Mouse (Mus musculus) stomach, postnatal 0 days (tissue): ENCODE results near the gene Cenpv. TPM values are rescaled to one million over a fixed set of nuclear protein-coding genes. Genes with fewer than 3 reads are reported as not detected.
"Not testable (repeated sequence)": the region's sequence is repeated elsewhere in the genome, so short reads cannot be mapped to it uniquely, and the experiment has no call there.

ENCODE experiments used
- ATAC-seq: fragments of 200-750 bp; cut with Nextera tagmentation; 2 replicates; pipeline ENCODE4 v1.8.0; 2017; ENCODE audit not compliant: low FRiP score, low TSS enrichment
- DNase-seq: peaks from one replicate; pipeline ENCODE4 v3.0.0-alpha.2; 2016; ENCODE audit warnings: low spot score
- H3K27ac ChIP-seq: fragments of 300-500 bp; sonication (generic); replicated peaks from 2 replicates; pipeline ENCODE4 v1.5.1; 2014; ENCODE audit warnings: mild to moderate bottlenecking, control low read depth
- H3K27me3 ChIP-seq: fragments of 300-500 bp; sonication (generic); 2 replicates; pipeline ENCODE4 v1.6.1; 2014; ENCODE audit warnings: low read length; ENCODE audit not compliant: control insufficient read depth, insufficient read depth
- H3K36me3 ChIP-seq: fragments of 300-500 bp; sonication (generic); 2 replicates; pipeline ENCODE4 v1.6.1; 2014; ENCODE audit warnings: low read length, mixed read lengths; ENCODE audit not compliant: control insufficient read depth, insufficient read depth
- H3K4me1 ChIP-seq: fragments of 300-500 bp; sonication (generic); replicated peaks from 2 replicates; pipeline ENCODE4 v1.6.1; 2014; ENCODE audit warnings: antibody characterized with exemption; ENCODE audit not compliant: control insufficient read depth, insufficient read depth
- H3K4me2 ChIP-seq: fragments of 300-500 bp; sonication (generic); replicated peaks from 2 replicates; pipeline ENCODE4 v1.6.1; 2014; ENCODE audit warnings: low read depth, mild to moderate bottlenecking, control low read depth, moderate library complexity
- H3K4me3 ChIP-seq: fragments of 300-500 bp; sonication (generic); 2 replicates; pipeline ENCODE4 v1.5.1; 2014; ENCODE audit warnings: low read depth, low read length, control low read depth
- H3K9ac ChIP-seq: fragments of 300-500 bp; sonication (generic); 2 replicates; pipeline ENCODE4 v1.6.1; 2014; ENCODE audit warnings: mild to moderate bottlenecking, low read length, control low read depth, mixed read lengths
- H3K9me3 ChIP-seq: fragments of 300-500 bp; sonication (generic); 2 replicates; pipeline ENCODE4 v1.6.1; 2016; ENCODE audit warnings: low read length; ENCODE audit not compliant: control insufficient read depth
- CTCF ChIP-seq: IDR thresholded peaks from 2 replicates; pipeline ENCODE4 v1.5.1; 2016; ENCODE audit warnings: antibody characterized with exemption, low read depth, mild to moderate bottlenecking, moderate library complexity
- EP300 ChIP-seq: optimal IDR thresholded peaks from 2 replicates; pipeline ENCODE3; 2016; ENCODE audit warnings: antibody characterized with exemption
- WGBS: fragments of 180-500 bp; shearing (Covaris S2); extraction: QIAGEN DNeasy Blood & Tissue Kit; methylation state at CpG from one replicate; pipeline ENCODE4 v1.1.7; 2014; 5-methylcytosine and 5-hydroxymethylcytosine counted together
- polyA plus RNA-seq: library from polyadenylated mRNA; unstranded; fragments of >200 nt; fragmentation: Nextera tagmentation; extraction: Ambion mirVana; gene quantifications from 2 replicates; pipeline ENCODE4 v1.2.1, GENCODE M21; 2015

Cenpv gene
- polyA plus RNA-seq, 1 experiment from 2014 or later: 17.8 TPM

DNA sequence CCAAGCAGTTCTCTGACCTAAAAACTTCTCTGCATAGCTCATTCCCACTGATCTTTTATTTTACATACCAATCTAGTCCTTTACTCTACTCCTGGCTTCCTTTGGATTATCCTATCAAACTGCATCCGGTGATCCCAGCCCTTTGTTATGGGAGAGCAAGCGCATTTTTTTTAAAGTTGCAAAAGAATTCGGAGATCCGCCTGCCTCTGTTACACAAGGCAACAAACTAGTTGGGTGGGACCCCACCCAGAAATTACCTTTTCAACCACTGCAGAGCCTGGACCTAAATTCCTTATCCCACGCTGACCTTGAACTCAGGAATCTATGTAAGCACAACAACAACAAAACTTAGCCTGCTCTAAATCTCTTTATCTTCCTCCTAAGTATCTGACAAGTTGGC lies 28.1 kb downstream of the Cenpv start:
- 88% methylated on average over 5 of the region's 5 CpGs for WGBS
- no peak for ATAC-seq

DNA sequence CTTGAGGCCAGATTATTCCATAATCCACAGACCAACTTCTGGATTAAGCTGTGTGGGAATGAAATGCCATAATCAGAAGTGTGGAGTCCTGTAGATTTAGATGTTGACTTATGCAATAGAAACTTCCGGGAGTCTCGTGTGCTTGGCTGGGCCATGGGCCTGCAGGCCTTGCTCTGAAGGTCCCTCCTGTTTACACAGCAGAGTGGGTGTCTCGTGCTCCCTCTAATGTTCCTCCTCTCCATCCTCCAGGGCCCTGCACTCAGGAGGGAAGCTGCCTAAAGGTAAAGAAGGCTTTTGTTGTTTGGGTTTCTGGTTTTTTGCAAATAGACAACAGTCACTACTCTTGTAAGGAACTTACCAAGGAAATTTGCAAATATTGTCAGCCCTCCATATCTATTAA lies 29.5 kb downstream of the Cenpv start:
- Histone ChIP-seq H3K4me3 (no peak overlapping the region), H3K9ac (no peak overlapping the region), H3K36me3 (no peaks in the 10 kb centered on the region), H3K4me2 (no peak overlapping the region), H3K4me1 (no peaks in the 10 kb centered on the region), H3K27me3 (no peaks in the 10 kb centered on the region), H3K9me3 (no peaks in the 10 kb centered on the region), H3K27ac (no peak overlapping the region)
- no peak; the same call in 1 of the 2 replicates for ATAC-seq
- DNase-seq: no peak
- TF ChIP-seq CTCF: no peak
- no peak for TF ChIP-seq EP300
- WGBS: 45% methylated on average over 3 of the region's 3 CpGs

More for the DNA sequence above, 28.1 kb downstream of the Cenpv start:
- no peaks in the 10 kb centered on the region for H3K36me3 ChIP-seq
- TF ChIP-seq EP300 (no peak), CTCF (no peak)
- H3K9me3 ChIP-seq: no peaks in the 10 kb centered on the region
- H3K4me2 ChIP-seq: no peak overlapping the region
- H3K27me3 ChIP-seq: no peaks in the 10 kb centered on the region
- no peak overlapping the region for H3K9ac ChIP-seq
- no peak overlapping the region for H3K27ac ChIP-seq
- no peak overlapping the region for H3K4me3 ChIP-seq
- H3K4me1 ChIP-seq: no peaks in the 10 kb centered on the region
- DNase-seq: no peak

DNA sequence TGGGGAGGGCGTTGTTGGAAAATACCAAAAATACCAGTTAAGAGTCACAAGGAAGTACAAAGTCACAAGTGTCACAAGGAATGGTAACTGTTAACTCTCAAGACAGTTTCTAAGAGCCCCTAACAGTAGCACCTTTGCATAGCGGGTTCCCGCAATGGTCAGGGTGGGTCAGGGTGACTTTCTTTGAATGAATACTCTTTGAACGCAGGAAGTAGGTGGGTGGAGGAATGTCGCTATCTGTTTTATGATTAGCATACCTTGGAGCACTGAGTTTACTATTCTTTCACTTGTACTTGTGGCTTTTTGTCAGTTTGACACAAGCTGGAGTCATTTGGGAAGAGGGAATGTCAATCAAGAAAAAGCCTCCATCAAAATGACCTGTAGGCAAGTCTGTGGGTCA lies 30.2 kb downstream of the Cenpv start:
- DNase-seq, H3K4me1 ChIP-seq, ATAC-seq, H3K27ac ChIP-seq, H3K9ac ChIP-seq, H3K9me3 ChIP-seq, H3K27me3 ChIP-seq, H3K4me3 ChIP-seq, H3K36me3 ChIP-seq, H3K4me2 ChIP-seq: not testable (repeated sequence)
- WGBS: 96% methylated on average over 5 of the region's 5 CpGs

DNA sequence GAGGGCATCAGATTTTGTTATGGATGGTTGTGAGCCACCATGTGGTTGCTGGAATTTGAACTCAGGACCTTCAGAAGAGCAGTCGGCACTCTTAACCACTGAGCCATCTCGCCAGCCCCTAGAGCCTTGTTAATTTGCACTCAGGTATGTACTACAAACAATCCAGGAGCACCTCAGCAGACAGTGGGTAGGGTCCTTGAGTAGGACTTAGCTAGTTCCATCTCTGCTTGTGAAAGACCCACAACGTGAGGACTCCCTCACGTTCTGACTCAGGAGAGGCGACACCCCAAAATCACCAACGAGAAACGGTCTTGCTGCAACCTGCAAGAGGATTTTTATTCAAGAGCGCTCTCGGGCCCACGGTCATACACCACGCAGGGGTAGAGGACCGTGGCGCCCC lies 30.7 kb downstream of the Cenpv start:
- not testable (repeated sequence) for ATAC-seq

DNA sequence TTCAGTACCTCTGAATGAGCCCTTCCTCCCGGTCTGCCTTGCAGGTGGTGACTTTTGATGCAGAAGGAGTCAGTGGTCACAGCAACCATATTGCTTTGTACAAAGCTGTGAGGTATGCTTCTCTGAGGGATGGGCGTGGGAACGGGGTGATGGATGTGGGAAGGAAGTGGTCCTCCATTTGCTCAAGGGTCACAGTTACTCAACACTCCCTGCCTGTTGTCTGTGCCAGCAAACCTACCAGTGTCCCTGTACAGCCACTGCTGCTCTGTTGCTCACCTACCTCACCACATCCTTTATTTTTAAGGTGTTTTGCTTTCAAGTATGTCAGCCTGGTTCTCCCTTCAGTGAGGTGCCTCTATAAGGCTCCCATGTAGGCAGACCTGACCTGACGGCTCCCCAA lies 31.4 kb downstream of the Cenpv start:
- Histone ChIP-seq H3K4me1 (no peaks in the 10 kb centered on the region), H3K9ac (no peak overlapping the region), H3K4me3 (no peak overlapping the region), H3K36me3 (no peaks in the 10 kb centered on the region), H3K4me2 (no peak overlapping the region), H3K27me3 (no peaks in the 10 kb centered on the region), H3K27ac (no peak overlapping the region), H3K9me3 (no peaks in the 10 kb centered on the region)
- no peak for TF ChIP-seq EP300
- no peak for TF ChIP-seq CTCF
- DNase-seq (no peak), ATAC-seq (no peak)
- 90% methylated on average over 4 of the region's 4 CpGs for WGBS

More for the DNA sequence above, 30.7 kb downstream of the Cenpv start:
- H3K9ac ChIP-seq, H3K27me3 ChIP-seq, H3K4me1 ChIP-seq, DNase-seq, H3K9me3 ChIP-seq, H3K4me2 ChIP-seq, H3K36me3 ChIP-seq, H3K4me3 ChIP-seq, H3K27ac ChIP-seq: not testable (repeated sequence)
- WGBS: 97% methylated on average over 13 of the region's 13 CpGs

DNA sequence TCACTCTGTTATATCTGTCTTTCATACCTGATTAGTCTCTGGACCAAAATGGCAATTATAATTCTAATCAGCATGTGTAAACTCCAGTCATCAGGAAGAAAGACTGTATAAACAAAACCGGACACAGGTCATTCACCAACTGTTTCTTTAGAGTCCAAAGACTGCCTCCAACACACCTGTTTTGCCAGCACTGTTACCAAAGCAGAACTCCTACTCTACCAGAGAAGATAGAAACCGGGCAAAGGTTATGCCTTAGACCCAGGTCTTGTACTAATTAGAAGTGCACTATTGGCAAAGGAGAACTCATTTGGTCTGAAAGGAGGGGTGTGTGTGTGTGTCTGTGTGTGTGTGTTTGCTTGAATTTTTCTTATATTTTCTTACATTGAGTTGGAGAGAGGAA lies 38.5 kb downstream of the Cenpv start:
- Histone ChIP-seq H3K4me2 (no peak overlapping the region), H3K4me1 (no peaks in the 10 kb centered on the region), H3K9me3 (no peaks in the 10 kb centered on the region), H3K27ac (no peak overlapping the region), H3K36me3 (no peaks in the 10 kb centered on the region), H3K9ac (no peak overlapping the region), H3K4me3 (no peak overlapping the region), H3K27me3 (no peaks in the 10 kb centered on the region)
- no peak for TF ChIP-seq CTCF
- no peak for TF ChIP-seq EP300
- 59% methylated on average over 2 of the region's 2 CpGs for WGBS
- peak; percentile 74 for ATAC-seq
- no peak for DNase-seq
